Mouse (Mus musculus): ENCODE measurements around the gene Gm21409. TPM values are rescaled to one million over a fixed set of nuclear protein-coding genes. Genes with fewer than 3 reads are reported as not detected.
"Not testable (repeated sequence)": the region's sequence is repeated elsewhere in the genome, so short reads cannot be mapped to it uniquely, and the experiment has no call there.

The Gm21409 gene
- total RNA-seq (2021), result not detected

DNA sequence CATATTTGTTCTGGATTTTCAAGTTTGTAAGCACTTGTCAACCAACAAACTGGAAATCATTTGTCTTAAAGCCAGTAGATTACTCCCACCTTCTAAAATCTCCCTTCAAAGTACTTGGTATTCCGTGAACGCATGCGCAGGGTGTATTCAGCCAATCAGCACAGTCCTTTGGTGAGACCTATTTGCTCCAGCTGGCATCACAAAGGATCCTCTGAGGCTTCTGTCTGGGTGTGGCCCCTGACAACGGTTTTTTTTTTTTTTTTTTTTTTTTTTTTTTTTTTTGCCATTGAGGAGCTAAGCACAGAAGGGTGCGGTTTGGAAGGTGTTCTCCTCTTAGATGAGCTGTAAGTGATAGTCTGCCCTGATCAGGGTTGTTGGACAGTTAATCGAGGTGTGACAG is at the start of gene Gm21409:
Gene Gm21409 (plus strand): TSS at position 301 of the 400 bp plus-strand sequence.
- DNase-seq (ENCODE audit: extremely low spot score in 1 of 2, low spot score in 2 of 2); intact Hi-C loops (cut with DNase I): not testable (repeated sequence)

Other genes starting within 250 kb of the Gm21409 start
- gene Gm21394, start 181.8 kb upstream of the Gm21409 start, total RNA-seq (2021), result not detected